Mouse (Mus musculus) G1E (cell line): ENCODE measurements around the gene Faf1.

Experiments used
- CTCF ChIP-seq: IDR thresholded peaks from 2 replicates; pipeline ENCODE4 v1.5.1; 2012; ENCODE audit warnings: low read depth, low read length, inconsistent platforms, mixed read lengths
- GATA1 ChIP-seq: IDR thresholded peaks from 2 replicates; pipeline ENCODE4 v1.6.1; 2012; ENCODE audit warnings: borderline replicate concordance, low read length, inconsistent platforms, mixed read lengths
- GATA2 ChIP-seq: IDR thresholded peaks from 2 replicates; pipeline ENCODE4 v1.6.1; 2012; ENCODE audit warnings: low read depth, low read length, inconsistent platforms, borderline replicate concordance
- POLR2AphosphoS5 ChIP-seq: IDR thresholded peaks from 2 replicates; pipeline ENCODE4 v1.6.1; 2012; ENCODE audit warnings: low read depth, low read length, inconsistent platforms; ENCODE audit not compliant: insufficient replicate concordance
- TAL1 ChIP-seq: conservative IDR thresholded peaks from 2 replicates; pipeline ENCODE4 v1.6.1; 2012; ENCODE audit warnings: low read depth, low read length, inconsistent platforms, mixed read lengths

- TF ChIP-seq CTCF (no peak), POLR2AphosphoS5 (no peak), GATA1 (no peak), GATA2 (no peak), TAL1 (no peak)
Measured at GRCm38 (mm10) chr4:109960201-109960935, 284.0 kb downstream of the Faf1 start.
